Mouse (Mus musculus): ENCODE measurements around the gene Gm4779.
"Not testable (repeated sequence)": the region's sequence is repeated elsewhere in the genome, so short reads cannot be mapped to it uniquely, and the experiment has no call there.

Gene Gm4779

DNA sequence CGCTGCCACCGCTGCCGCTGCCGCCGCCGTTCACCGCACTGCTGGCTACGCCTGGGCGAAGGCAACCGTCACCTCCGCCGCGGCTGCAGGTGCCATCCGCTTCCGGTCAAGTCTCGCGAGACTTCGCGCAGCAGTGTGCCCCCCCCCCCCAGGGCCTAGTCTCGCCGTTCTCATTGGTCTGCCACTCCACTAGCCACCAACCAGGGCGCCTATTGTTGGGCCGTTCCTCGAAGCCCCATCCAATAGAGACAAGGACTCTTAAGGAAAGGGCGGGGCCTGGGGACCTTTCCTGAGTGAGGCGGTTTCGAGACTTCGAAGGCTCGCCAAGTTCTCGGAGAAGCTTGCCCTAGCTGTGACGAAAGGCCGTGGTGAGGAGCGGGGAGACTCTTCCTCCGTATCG, at the start of gene Gm4779, which contains the start of gene 8030474K03Rik:
TSS of gene Gm4779 (minus strand) at position 82 of the 400 bp plus-strand sequence.
TSS of gene 8030474K03Rik (plus strand) at position 315 of the 400 bp plus-strand sequence.
- no peak for DNase-seq

DNA sequence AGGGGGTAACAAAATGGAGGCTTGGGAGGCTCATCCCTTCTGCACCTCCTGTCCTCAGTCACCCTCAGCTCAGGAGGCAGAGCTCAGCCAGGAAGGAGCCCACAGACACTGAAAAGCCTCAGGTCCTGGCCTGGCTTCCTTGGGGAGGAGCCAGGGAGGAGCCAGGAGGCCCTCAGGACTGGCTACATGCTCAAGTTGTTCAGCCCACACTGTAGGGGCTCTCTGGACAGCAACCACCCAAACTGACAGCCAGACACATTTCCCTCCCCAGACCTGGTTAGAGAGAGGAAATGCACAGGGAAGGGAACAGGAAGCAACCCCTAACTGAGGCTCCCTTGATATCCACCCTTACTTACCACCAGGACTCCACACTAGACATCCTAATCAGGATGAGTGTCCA, 25.8 kb upstream of the Gm4779 start:
- DNase-seq = not testable (repeated sequence)

DNA sequence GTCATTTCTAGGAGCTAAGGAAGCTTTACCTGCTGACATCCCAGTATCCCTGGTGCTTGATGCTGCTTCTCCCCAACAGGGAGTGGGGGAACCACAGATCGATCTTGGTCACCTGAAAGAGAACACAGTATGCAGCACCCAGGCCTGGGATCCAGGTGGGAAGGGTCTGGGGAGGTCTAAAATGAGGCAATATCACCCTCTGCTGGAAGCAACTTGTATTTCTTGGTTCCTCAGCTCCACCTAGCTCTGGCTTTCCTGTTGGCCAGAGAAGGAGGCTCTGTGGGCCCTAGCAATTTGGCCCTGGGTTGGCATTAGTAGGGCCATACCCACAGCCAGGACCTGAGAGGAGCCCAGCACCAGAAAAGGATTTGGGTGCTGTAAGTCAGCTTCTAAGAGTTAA, 24.9 kb upstream of the Gm4779 start:
- DNase-seq = peak; percentile 7 to 26

DNA sequence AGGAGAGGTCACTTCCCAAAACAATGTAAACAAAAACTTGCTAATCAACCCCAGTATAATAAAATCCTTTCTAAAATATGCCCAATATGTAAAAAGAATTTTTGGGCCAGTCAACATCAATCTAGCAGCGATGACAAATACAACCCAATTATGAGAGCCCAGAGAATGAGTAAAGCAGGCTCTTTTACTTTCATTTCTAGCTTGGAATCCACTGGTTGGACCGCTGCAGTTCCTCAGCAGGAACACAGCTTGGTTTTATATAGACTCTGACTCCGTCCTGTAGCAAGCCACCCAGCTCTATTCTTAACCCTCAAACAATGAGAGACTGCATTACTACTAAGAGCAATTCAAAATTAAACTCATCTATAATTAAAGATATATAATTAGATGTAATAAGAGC, 17.5 kb upstream of the Gm4779 start:
- DNase-seq = no peak

DNA sequence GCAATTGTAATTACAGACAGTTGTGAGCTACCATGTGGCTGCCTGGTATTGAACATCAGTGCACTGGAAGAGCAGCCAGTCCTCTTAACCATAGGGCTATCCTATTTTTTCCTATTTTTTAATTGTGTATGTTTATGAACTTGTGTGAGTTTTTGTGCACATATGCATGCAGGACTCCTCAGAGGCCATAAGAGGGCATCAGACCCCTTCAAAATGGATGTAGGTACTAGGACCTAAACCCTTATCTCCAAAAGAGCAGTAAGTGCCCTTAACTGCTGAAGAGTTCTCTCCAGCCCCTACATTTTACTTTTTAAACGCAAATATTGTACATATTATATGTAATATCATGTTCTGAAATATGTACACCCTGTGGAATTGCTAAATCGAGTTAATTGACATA, 11.3 kb upstream of the Gm4779 start:
- DNase-seq = peak in 1 of 2 experiments; percentile 22

DNA sequence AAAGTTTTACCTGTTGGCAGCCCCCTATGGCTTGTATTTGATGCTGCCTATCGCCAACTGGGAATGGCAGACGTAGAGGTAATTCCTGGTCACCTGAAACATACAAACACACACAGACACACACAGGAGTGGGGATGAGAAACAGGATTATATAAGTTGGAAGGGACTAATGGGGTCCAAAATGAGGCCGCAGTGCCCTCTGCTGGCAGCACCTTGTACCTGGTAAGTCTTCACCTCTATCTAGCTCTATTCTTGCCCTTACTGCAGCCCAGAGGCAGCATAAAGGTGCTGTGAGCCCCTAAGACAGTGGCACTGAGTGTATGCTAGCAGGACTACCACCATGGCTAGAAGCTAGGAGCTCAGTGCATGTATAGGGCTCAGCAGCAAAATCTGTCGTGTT, 2.7 kb downstream of the Gm4779 start:
- peak; percentile 75 to 79 for DNase-seq

- peak; percentile 66 to 71 for DNase-seq
Observed at GRCm38 (mm10) chrX:101772035-101772434, 22.2 kb downstream of the Gm4779 start.

GRCm38 (mm10) chrX:101770307-101770706, 23.9 kb downstream of the Gm4779 start:
- DNase-seq = no peak

- no peak for DNase-seq
Observed at GRCm38 (mm10) chrX:101769478-101769877, 24.7 kb downstream of the Gm4779 start.

- DNase-seq = no peak
Observed at GRCm38 (mm10) chrX:101767280-101767679, 26.9 kb downstream of the Gm4779 start.

- no peak for DNase-seq
Observed at GRCm38 (mm10) chrX:101765111-101765510, 29.1 kb downstream of the Gm4779 start.

- DNase-seq = no peak
Observed at GRCm38 (mm10) chrX:101764621-101765020, 29.6 kb downstream of the Gm4779 start.

DNA sequence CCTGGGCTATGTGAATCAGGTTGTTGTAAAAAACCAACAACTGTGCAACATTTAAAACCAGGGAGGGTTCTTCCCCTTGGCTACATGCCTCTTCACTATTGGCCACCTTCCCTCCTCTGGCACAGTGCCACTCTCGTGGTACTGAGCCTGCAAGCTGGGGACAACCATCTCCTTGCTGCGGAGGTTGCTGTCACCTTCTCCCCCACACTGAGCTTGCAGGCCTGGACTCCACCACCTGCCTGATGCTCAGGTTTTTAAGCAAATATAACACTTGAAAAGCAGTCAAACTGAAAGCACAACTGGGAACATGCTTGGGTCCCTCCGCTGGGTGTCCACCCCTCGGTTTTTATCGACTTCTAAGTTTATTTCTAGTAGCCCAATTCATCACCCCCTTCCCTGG, 39.7 kb downstream of the Gm4779 start:
- DNase-seq = peak; percentile 9 to 11

DNA sequence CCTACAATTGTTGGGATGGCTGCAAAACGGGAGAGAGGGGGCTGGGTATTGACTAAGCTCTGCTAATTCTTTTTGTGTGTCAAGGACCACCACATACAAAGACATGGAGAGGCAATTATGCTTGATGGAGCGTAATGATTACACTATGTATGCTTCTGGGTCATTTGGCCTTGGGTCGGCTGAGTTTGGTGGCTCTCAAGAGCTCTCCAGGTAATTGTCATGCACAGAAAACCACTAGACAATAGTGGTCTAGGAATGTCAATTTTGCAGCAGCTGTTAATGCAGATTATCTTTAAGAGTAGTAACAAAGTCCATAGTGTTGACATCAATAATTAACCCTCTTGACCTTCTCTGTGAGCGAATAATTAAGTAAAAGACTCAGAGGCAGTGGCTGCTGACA, 44.1 kb downstream of the Gm4779 start:
- DNase-seq = no peak

DNA sequence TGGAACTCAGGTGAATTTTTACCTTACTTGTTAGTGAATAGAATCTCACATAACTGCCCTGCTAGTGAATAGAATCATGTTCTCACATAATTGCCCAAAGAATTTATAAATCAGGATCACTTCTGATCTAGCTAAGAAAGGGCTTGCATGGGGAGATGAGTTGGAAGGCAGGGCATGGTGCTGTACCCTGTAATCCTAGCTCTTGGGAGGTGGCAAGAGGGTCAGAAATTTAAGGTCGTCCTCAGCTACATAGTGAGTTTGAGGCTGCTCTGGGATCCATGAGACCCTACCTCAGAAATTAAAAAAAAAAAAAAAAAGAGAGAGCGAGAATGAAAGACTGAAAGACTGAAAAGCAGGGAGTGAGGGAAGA, 53.2 kb downstream of the Gm4779 start:
- DNase-seq = no peak

- no peak for DNase-seq
Observed at GRCm38 (mm10) chrX:101740335-101741063, 53.7 kb downstream of the Gm4779 start.

Data from kidney, postnatal 4 days (tissue).